Mouse (Mus musculus) liver, embryonic 13.5 days (tissue): Measurements from ENCODE around the gene Rab4a. TPM values are rescaled to one million over a fixed set of nuclear protein-coding genes. Genes with fewer than 3 reads are reported as not detected.

Experiments used
- ATAC-seq: fragments of 200-750 bp; cut with Nextera tagmentation; 2 replicates; pipeline ENCODE4 v1.8.0; 2017; ENCODE audit warnings: low read depth, mild to moderate bottlenecking, moderate number of reproducible peaks, moderate library complexity
- DNase-seq: peaks from one replicate; pipeline ENCODE4 v3.0.0; 2022
- H3K27ac ChIP-seq: fragments of 300-500 bp; sonication (generic); 2 replicates; pipeline ENCODE4 v1.5.1; 2015; ENCODE audit warnings: moderate library complexity, mild to moderate bottlenecking, inconsistent platforms
- H3K27me3 ChIP-seq: fragments of 300-500 bp; sonication (generic); 2 replicates; pipeline ENCODE4 v1.6.1; 2015; ENCODE audit warnings: mild to moderate bottlenecking, inconsistent platforms
- H3K36me3 ChIP-seq: fragments of 300-500 bp; sonication (generic); 2 replicates; pipeline ENCODE4 v1.6.1; 2015; ENCODE audit warnings: mild to moderate bottlenecking, inconsistent platforms
- H3K4me1 ChIP-seq: fragments of 300-500 bp; sonication (generic); replicated peaks from 2 replicates; pipeline ENCODE4 v1.6.1; 2015; ENCODE audit warnings: inconsistent platforms
- H3K4me2 ChIP-seq: fragments of 300-500 bp; sonication (generic); 2 replicates; pipeline ENCODE4 v1.6.1; 2015; ENCODE audit warnings: inconsistent platforms, mild to moderate bottlenecking, moderate library complexity
- H3K4me3 ChIP-seq: fragments of 300-500 bp; sonication (generic); replicated peaks from 2 replicates; pipeline ENCODE4 v1.5.1; 2015; ENCODE audit warnings: mild to moderate bottlenecking, inconsistent platforms
- H3K9ac ChIP-seq: fragments of 300-500 bp; sonication (generic); 2 replicates; pipeline ENCODE4 v1.6.1; 2015; ENCODE audit warnings: mild to moderate bottlenecking, inconsistent platforms
- H3K9me3 ChIP-seq: fragments of 300-500 bp; sonication (generic); replicated peaks from 2 replicates; pipeline ENCODE4 v1.6.1; 2016; ENCODE audit warnings: inconsistent platforms
- WGBS: fragments of 180-500 bp; shearing (Covaris S2); methylation state at CpG from one replicate; pipeline ENCODE4 v1.1.7; 2015; ENCODE audit not compliant: insufficient replicate concordance; 5-methylcytosine and 5-hydroxymethylcytosine counted together
- polyA plus RNA-seq: library from polyadenylated mRNA; unstranded; fragments of >200 nt; fragmentation: Nextera tagmentation; extraction: Ambion mirVana; gene quantifications from 2 replicates; pipeline ENCODE4 v1.2.1, GENCODE M21; 2015

Gene Rab4a
- polyA plus RNA-seq, 1 experiment from 2014 or later, result 30.8 TPM

- DNase-seq, result no peak
- no peak for ATAC-seq
- H3K27ac ChIP-seq, result no peak overlapping the region
- no peak overlapping the region for H3K4me2 ChIP-seq
- no peaks in the 10 kb centered on the region for H3K9me3 ChIP-seq
- H3K27me3 ChIP-seq, result no peaks in the 10 kb centered on the region
- WGBS, result 56% methylated on average over 3 of the region's 3 CpGs
- H3K36me3 ChIP-seq, result peaks cover 12% of the 10 kb centered on the region
- peaks cover 10% of the 10 kb centered on the region; the same call in 1 of the 2 replicates for H3K4me1 ChIP-seq
- no peak overlapping the region for H3K4me3 ChIP-seq
- H3K9ac ChIP-seq, result no peak overlapping the region
Measured at GRCm38 (mm10) chr8:123847546-123847945, 41.8 kb downstream of the Rab4a start.

DNA sequence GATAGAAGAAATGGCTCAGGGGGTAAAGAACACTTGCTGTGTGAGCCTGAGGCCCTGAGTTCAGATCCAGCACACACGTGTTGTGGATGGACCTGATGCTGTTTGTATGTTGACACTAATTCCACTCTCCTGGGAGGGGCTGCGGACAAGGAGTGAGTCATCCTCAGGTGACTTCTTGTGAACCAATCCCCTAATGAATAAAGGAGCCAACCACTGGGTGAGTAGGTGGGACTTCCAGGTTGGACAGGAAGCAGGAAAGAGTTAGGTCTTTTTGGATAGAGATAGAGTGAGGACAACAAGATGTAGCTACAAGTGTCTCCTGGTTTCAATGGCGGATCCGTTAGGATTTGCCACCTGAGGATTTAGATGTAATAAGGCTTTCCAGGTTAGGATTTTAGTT is 43.6 kb downstream of the Rab4a start:
- WGBS, result 81% methylated on average over 4 of the region's 4 CpGs
- Histone ChIP-seq H3K27me3 (no peaks in the 10 kb centered on the region), H3K27ac (no peak overlapping the region), H3K9me3 (no peaks in the 10 kb centered on the region), H3K4me2 (no peak overlapping the region), H3K36me3 (peaks cover 8% of the 10 kb centered on the region), H3K4me3 (no peak overlapping the region), H3K4me1 (peaks cover 10% of the 10 kb centered on the region; the same call in 1 of the 2 replicates), H3K9ac (no peak overlapping the region)
- no peak for ATAC-seq
- peak; percentile 13 for DNase-seq

- 54% methylated on average over 5 of the region's 5 CpGs for WGBS
- H3K27ac ChIP-seq, result no peak overlapping the region
- H3K4me3 ChIP-seq, result no peak overlapping the region
- DNase-seq, result no peak
- H3K36me3 ChIP-seq, result no peaks in the 10 kb centered on the region
- no peak overlapping the region for H3K9ac ChIP-seq
- no peaks in the 10 kb centered on the region for H3K27me3 ChIP-seq
- ATAC-seq, result no peak
- no peaks in the 10 kb centered on the region for H3K9me3 ChIP-seq
- no peak overlapping the region for H3K4me2 ChIP-seq
- peaks cover 16% of the 10 kb centered on the region for H3K4me1 ChIP-seq
Measured at GRCm38 (mm10) chr8:123851590-123851989, 45.8 kb downstream of the Rab4a start.

GRCm38 (mm10) chr8:123854252-123854651 is 48.5 kb downstream of the Rab4a start:
- 29% methylated on average over 1 of the region's 1 CpGs for WGBS
- Histone ChIP-seq H3K4me1 (peaks cover 32% of the 10 kb centered on the region), H3K36me3 (no peaks in the 10 kb centered on the region), H3K4me2 (no peak overlapping the region), H3K27me3 (no peaks in the 10 kb centered on the region), H3K9me3 (no peaks in the 10 kb centered on the region), H3K4me3 (no peak overlapping the region), H3K9ac (no peak overlapping the region), H3K27ac (no peak overlapping the region)
- ATAC-seq, result no peak
- no peak for DNase-seq

DNA sequence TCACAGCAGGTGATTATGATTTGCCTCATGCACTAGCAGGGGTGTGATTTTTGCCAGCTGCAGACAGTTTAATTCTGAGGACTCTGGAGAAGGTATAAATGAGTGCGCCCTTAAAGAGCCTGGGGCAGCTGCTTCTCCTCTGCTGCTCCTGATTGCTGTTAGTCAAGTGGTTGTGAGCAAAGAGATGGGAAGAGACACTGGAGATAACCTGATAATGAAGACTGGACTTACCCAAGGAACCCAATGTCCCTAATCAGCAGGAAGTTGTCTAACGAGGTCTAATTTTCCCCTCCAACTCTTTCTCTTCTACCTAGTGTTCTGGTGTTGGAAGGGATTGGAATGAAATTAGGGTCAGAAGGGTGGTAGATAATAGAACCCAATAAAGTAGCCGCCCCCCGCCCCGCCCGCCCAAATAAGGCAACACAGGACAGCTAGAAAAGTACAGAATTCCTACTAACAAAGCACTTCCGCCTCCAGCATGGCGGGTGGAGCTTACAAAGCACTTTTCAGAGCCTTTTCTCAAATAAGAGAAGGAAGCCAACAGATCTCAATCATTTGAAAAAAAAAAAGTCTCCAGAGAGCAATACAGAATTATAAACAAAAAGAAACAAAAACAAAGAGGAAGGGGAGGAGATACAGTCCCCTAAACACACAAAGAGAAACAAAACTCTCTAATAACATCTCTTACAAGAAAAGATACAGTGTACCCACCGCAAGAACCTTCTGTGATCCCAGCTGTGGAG is 49.1 kb downstream of the Rab4a start:
- no peak overlapping the region for H3K4me3 ChIP-seq

DNA sequence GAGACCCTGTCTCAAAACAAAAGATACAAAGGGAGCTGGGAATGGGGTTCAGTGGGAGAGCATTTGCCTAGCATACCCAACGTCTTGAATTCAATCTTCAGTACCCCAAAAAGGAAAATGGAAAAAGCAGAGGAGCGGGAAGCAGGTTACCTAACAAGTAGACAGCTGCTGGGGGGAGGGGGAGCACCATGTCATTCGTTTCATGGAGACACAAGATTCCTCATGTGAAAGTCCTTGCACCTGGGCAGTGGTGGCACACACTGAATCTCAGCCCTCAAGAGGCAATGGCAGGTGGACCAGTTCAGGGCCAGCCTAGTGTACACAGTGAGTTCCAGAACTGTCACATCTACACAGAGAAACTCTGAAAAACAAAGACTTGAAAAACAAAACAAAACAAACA is 51.6 kb downstream of the Rab4a start:
- ATAC-seq, result no peak
- no peak overlapping the region for H3K27ac ChIP-seq
- peaks cover 25% of the 10 kb centered on the region for H3K27me3 ChIP-seq
- 61% methylated on average over 3 of the region's 3 CpGs for WGBS
- peak overlapping the region; percentile 97; the same call in 1 of the 2 replicates for H3K9ac ChIP-seq
- H3K4me3 ChIP-seq, result peak overlapping the region; percentile 98
- peaks cover 37% of the 10 kb centered on the region for H3K4me1 ChIP-seq
- DNase-seq, result no peak
- no peaks in the 10 kb centered on the region for H3K9me3 ChIP-seq
- no peaks in the 10 kb centered on the region for H3K36me3 ChIP-seq
- peak overlapping the region; percentile 96 for H3K4me2 ChIP-seq

More for the DNA sequence above, 49.1 kb downstream of the Rab4a start:
- H3K9me3 ChIP-seq, result no peaks in the 10 kb centered on the region
- H3K27ac ChIP-seq, result no peak overlapping the region
- no peak for ATAC-seq
- no peak overlapping the region for H3K9ac ChIP-seq
- H3K4me2 ChIP-seq, result no peak overlapping the region
- H3K4me1 ChIP-seq, result peaks cover 36% of the 10 kb centered on the region
- 65% methylated on average over 9 of the region's 9 CpGs for WGBS
- DNase-seq, result no peak
- H3K27me3 ChIP-seq, result peaks cover 3% of the 10 kb centered on the region
- H3K36me3 ChIP-seq, result no peaks in the 10 kb centered on the region

DNA sequence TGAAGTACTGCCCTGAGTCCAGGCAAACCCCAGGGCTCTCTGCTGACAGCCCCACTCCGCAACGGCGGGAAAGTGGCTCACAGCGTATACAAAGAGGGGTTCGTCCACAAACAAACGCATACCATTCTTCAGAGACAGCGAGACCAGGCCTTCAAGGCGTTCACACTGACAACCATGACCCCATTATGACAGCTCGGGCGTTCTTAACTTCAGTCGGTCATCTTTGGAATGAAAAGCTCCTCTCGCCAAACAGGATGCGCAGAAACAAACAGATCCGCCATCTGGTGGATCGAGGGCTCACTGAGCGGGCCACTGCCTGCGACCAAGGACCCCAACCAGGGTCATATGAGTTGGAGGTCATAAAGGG is 52.8 kb downstream of the Rab4a start:
- H3K27ac ChIP-seq, result peak overlapping the region; percentile 92
- peak; percentile 22 for DNase-seq
- peaks cover 37% of the 10 kb centered on the region for H3K4me1 ChIP-seq

DNA sequence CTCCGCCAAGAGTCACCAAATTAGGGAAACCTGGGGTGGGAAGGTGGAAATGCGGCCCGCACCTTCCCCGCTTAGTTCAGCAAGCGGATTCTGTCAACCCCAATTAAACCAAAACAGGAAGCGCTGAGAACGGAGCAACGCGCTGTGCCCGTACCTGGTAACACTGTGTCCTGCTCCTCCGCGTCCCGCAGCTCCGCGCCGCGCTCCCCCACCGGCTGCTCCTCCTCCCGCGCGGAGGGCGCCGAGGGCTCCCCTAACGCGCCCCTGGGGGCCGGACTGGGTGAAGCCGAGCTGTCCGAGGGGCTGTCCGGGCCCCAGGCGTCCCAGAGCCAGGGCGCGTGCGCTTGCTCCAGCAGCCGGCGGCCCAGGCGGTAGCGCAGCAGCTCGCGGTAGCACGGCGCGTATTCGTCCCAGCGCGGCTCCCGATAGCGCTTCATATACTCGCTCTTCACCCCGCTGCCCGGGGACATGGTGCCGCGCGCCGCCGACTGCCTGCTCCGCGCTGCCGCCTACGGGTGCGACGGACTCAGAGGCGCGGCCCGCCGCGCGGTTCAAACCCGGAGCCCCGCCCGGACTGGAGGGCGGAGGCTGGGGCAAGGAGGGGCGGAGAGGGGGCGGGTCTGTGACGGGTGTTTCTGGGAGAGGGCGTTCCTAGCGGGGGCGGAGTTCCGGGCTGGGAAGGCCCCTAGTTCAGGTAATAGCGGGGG is 53.3 kb downstream of the Rab4a start:
- H3K9ac ChIP-seq, result peak overlapping the region; percentile 97
- H3K4me2 ChIP-seq, result peak overlapping the region; percentile 96
- ATAC-seq (peak; percentile 98), DNase-seq (peak; percentile 94)
- peaks cover 37% of the 10 kb centered on the region for H3K4me1 ChIP-seq
- WGBS, result under 1% methylated on average over 79 of the region's 79 CpGs
- peak overlapping the region; percentile 92 for H3K27ac ChIP-seq
- no peaks in the 10 kb centered on the region for H3K36me3 ChIP-seq
- peak overlapping the region; percentile 98 for H3K4me3 ChIP-seq
- no peaks in the 10 kb centered on the region for H3K9me3 ChIP-seq
- H3K27me3 ChIP-seq, result peaks cover 42% of the 10 kb centered on the region

More for the DNA sequence above, 52.8 kb downstream of the Rab4a start:
- Histone ChIP-seq H3K4me2 (peak overlapping the region; percentile 96), H3K4me3 (peak overlapping the region; percentile 98), H3K36me3 (no peaks in the 10 kb centered on the region), H3K9ac (peak overlapping the region; percentile 97), H3K9me3 (no peaks in the 10 kb centered on the region), H3K27me3 (peaks cover 37% of the 10 kb centered on the region)
- 0% methylated on average over 17 of the region's 17 CpGs for WGBS
- no peak for ATAC-seq

DNA sequence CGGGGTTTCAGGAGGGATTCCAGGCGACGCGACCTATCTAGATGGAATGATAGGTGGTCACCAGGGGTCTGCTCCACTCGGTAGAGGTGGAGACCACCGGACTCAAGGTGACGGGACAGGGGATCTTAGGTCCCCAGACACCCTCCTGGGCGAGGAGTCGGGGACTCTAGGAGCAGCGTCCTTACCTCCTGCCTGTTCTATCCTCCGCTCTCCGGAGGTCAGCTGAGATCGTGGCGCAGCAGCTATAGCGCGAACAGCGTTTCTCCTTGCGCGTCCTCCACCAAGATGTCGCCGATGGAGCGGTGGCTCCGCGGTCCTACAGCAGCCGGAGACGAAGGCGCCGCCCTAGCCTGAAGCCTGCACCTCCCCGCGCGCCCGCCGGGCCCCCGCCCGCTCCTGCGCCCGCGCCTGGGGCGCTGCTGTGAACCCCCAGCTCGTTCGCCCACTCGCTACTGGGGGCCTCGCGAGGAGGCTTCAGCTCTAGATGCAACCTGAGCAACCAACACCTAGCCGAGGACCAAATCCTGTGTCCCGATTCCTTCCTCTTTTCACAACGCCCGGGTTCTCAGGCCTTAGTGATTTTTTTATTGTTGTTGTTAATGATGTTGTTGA is 54.0 kb downstream of the Rab4a start, which contains the start of gene Ccsap:
Gene Ccsap, minus strand, starts transcription at position 562 of the 612 bp plus-strand sequence.
- H3K4me2 ChIP-seq, result peak within 1 kb of the TSS; percentile 96
- peak within 1 kb of the TSS; percentile 92 for H3K27ac ChIP-seq
- H3K9ac ChIP-seq, result peak within 1 kb of the TSS; percentile 97
- DNase-seq (peak; percentile 60), ATAC-seq (peak; percentile 66)
- peak within 1 kb of the TSS; percentile 98 for H3K4me3 ChIP-seq
- H3K27me3 ChIP-seq, result peaks cover 47% of the 10 kb centered on the region
- H3K36me3 ChIP-seq, result no peaks in the 10 kb centered on the region
- H3K4me1 ChIP-seq, result peaks cover 34% of the 10 kb centered on the region
- WGBS, result 1% methylated on average over 46 of the region's 48 CpGs
- no peaks in the 10 kb centered on the region for H3K9me3 ChIP-seq

GRCm38 (mm10) chr8:123860386-123860785 is 54.6 kb downstream of the Rab4a start:
- H3K9ac ChIP-seq, result no peak overlapping the region
- ATAC-seq (no peak), DNase-seq (no peak)
- peak overlapping the region; percentile 96 for H3K4me2 ChIP-seq
- peaks cover 29% of the 10 kb centered on the region for H3K4me1 ChIP-seq
- H3K36me3 ChIP-seq, result no peaks in the 10 kb centered on the region
- no peaks in the 10 kb centered on the region for H3K9me3 ChIP-seq
- H3K27me3 ChIP-seq, result peaks cover 51% of the 10 kb centered on the region
- WGBS, result 59% methylated on average over 4 of the region's 4 CpGs
- no peak overlapping the region for H3K27ac ChIP-seq
- H3K4me3 ChIP-seq, result peak overlapping the region; percentile 98

GRCm38 (mm10) chr8:123865786-123866185 is 60.0 kb downstream of the Rab4a start:
- no peak overlapping the region for H3K4me2 ChIP-seq
- H3K27me3 ChIP-seq, result peaks cover 50% of the 10 kb centered on the region
- DNase-seq (no peak), ATAC-seq (no peak)
- H3K4me3 ChIP-seq, result no peak overlapping the region
- H3K36me3 ChIP-seq, result no peaks in the 10 kb centered on the region
- H3K27ac ChIP-seq, result no peak overlapping the region
- no peak overlapping the region for H3K9ac ChIP-seq
- no peaks in the 10 kb centered on the region for H3K4me1 ChIP-seq
- no peaks in the 10 kb centered on the region for H3K9me3 ChIP-seq
- 78% methylated on average over 7 of the region's 7 CpGs for WGBS
